Mouse (Mus musculus): ENCODE results near the gene Cisd3.

GRCm38 (mm10) chr11:97661648-97662133, 23.9 kb upstream of the Cisd3 start:
- no peak for TF ChIP-seq ZC3H11A (IDR thresholded peaks at IDR 0.05; ENCODE audit: borderline replicate concordance, low read depth, low read length)
- no peak for TF ChIP-seq ZNF384 (IDR thresholded peaks at IDR 0.05; ENCODE audit: low read depth, low read length)
- TF ChIP-seq MAFK (IDR thresholded peaks at IDR 0.05; ENCODE audit: insufficient read depth, low read depth, low read length): no peak
- no peak for TF ChIP-seq CHD2 (IDR thresholded peaks at IDR 0.05; ENCODE audit: low read depth, low read length)

Data from ES-E14 (cell line).